Mouse (Mus musculus): ENCODE data around the gene Meis2. TPM values are rescaled to one million over a fixed set of nuclear protein-coding genes. Genes with fewer than 3 reads are reported as not detected.

Meis2 gene
- polyA plus RNA-seq, 1 experiment from 2014 or later = 17.1 TPM

DNA sequence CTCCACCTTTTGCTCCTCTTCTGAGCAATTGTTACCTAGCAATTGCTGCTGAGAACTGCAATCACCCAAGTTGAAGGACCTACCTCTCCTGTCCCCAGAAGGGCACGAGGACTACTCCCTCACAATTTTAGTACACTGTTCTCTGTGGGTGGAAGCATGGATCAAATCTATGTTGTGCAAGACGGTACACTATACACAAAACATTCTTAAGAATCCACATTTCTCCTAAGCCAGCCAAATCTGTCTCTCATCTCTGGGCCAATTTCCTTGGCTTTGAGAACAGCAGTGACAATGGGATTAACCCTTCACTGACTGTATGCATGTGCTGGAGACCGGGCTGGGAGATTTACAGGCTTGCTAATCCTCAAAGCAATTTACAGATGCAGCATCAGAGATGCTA lies 115.0 kb downstream of the Meis2 start:
- Histone ChIP-seq H3K4me1 (no peaks in the 10 kb centered on the region), H3K4me3 (no peak overlapping the region), H3K9me3 (no peaks in the 10 kb centered on the region), H3K27me3 (no peaks in the 10 kb centered on the region), H3K27ac (no peak overlapping the region), H3K4me2 (no peak overlapping the region), H3K9ac (no peak overlapping the region), H3K36me3 (no peaks in the 10 kb centered on the region)
- 43% methylated on average over 3 of the region's 3 CpGs for WGBS
- ATAC-seq (ENCODE audit: insufficient number of reproducible peaks, low FRiP score, low TSS enrichment, low read depth) = no peak

DNA sequence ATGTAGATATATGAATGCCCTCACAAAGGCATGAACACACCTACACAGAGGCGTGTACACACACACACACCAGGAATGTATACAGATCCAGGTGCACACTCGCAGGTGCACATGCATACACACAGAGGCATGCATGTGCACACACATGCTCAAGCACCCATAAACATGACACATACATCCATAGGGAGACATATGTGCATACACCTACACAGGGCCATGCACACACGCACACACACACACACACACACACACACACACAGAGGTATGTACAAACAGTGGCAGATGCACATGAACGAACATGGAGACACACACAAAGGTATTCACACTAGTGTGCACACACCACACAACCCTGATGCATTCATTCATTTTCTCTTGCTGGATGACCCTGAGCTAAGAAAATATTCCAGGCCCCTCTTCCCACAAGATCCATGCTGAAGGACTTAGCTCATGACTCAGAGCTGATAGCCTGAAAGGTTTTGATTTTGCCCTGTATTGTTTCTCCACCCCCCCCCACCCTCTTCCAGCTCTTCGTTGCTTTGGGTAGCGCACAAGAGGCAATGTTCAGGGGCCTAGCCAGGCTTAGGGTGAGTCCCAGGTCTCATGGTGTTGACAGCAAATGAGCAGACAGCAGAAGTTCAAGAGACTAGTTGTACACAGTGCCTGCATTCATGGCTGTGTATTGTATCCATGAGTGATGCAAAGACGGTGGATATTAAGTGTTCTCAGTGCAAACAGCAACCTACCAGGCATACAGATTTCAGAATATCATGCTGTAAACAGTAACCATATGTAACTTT lies 116.8 kb downstream of the Meis2 start:
- 86% methylated on average over 7 of the region's 7 CpGs for WGBS
- Histone ChIP-seq H3K36me3 (no peaks in the 10 kb centered on the region), H3K27me3 (no peaks in the 10 kb centered on the region), H3K9ac (no peak overlapping the region), H3K27ac (no peak overlapping the region), H3K4me2 (no peak overlapping the region), H3K4me3 (no peak overlapping the region), H3K9me3 (no peaks in the 10 kb centered on the region), H3K4me1 (no peaks in the 10 kb centered on the region)
- no peak for ATAC-seq (ENCODE audit: insufficient number of reproducible peaks, low FRiP score, low TSS enrichment, low read depth)

DNA sequence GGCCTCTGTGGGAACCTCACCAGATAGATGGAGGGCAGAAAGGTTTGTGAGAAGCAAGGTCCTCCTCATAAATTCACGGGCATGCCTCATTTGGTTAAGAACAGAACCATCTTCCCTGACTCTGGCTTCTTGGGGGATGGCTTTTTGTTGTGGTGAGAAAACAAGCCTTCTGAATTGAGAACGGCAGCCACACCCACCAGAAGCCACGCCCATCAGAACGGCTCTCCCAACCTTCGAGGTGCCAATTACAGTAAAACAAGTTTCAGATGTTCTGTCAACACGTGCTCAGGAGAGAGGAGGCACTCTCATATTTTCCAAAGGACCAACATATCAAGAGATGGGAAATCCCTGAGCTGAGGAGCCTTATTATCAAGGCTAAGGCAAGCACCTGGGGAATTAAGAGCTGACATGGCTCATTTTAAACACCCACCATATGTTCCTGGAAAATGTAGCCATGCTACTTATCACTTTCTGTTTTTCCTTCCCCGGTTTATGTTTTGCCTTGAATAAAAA lies 117.9 kb downstream of the Meis2 start:
- no peak overlapping the region for H3K9ac ChIP-seq
- WGBS = 15% methylated on average over 7 of the region's 7 CpGs

DNA sequence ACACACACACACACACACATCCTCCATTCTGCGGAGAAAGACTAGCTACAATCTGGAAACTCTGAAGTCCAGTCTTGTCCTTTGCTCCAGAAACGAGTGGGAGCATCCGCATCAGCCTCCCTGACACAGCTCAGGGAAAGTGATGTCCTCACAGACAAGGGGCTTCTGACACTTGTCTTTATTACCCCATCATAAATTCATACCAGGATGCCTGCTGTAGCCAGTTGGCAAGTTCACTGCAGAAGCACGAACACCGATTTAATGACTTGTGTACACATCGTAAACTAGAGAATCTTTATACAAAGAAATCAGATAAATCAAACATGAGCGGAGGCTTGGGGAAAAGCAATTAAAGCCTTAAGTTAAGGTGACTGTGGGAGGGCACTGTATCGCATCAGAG lies 122.6 kb downstream of the Meis2 start:
- H3K36me3 ChIP-seq = no peaks in the 10 kb centered on the region
- no peak overlapping the region for H3K4me2 ChIP-seq
- 57% methylated on average over 8 of the region's 8 CpGs for WGBS
- H3K4me3 ChIP-seq = no peak overlapping the region
- H3K9me3 ChIP-seq = no peaks in the 10 kb centered on the region
- ATAC-seq (ENCODE audit: insufficient number of reproducible peaks, low FRiP score, low TSS enrichment, low read depth) = no peak
- no peak overlapping the region for H3K27ac ChIP-seq
- no peaks in the 10 kb centered on the region for H3K4me1 ChIP-seq
- no peaks in the 10 kb centered on the region for H3K27me3 ChIP-seq
- H3K9ac ChIP-seq = no peak overlapping the region

More for the DNA sequence above, 117.9 kb downstream of the Meis2 start:
- H3K27ac ChIP-seq = no peak overlapping the region
- no peak for ATAC-seq (ENCODE audit: insufficient number of reproducible peaks, low FRiP score, low TSS enrichment, low read depth)
- no peaks in the 10 kb centered on the region for H3K9me3 ChIP-seq
- no peak overlapping the region for H3K4me2 ChIP-seq
- no peaks in the 10 kb centered on the region for H3K36me3 ChIP-seq
- H3K4me3 ChIP-seq = no peak overlapping the region
- no peaks in the 10 kb centered on the region for H3K27me3 ChIP-seq
- no peaks in the 10 kb centered on the region for H3K4me1 ChIP-seq

DNA sequence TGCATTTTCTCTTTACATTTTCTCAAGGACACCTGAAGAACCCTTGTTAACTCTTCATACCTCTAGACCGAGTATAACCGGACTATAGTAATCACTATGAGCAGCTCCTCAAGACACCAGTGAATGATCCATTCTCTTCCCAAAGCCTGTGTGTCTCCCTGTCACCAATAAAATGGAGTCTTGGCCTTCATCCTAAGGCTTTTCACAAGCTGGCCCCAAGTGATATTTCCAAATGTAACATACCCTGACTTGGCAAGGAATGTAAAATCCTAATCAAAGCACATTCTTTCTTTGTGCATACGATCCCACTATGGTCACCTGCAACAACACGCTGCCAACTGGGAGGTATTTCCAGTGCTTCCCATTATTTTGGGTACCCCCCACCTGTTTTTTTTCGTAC lies 125.8 kb downstream of the Meis2 start:
- H3K9me3 ChIP-seq = no peaks in the 10 kb centered on the region
- no peak overlapping the region for H3K4me2 ChIP-seq
- H3K4me1 ChIP-seq = no peaks in the 10 kb centered on the region
- no peaks in the 10 kb centered on the region for H3K27me3 ChIP-seq
- H3K9ac ChIP-seq = no peak overlapping the region
- no peak overlapping the region for H3K4me3 ChIP-seq
- ATAC-seq (ENCODE audit: insufficient number of reproducible peaks, low FRiP score, low TSS enrichment, low read depth) = no peak
- no peaks in the 10 kb centered on the region for H3K36me3 ChIP-seq
- H3K27ac ChIP-seq = no peak overlapping the region
- WGBS = 81% methylated on average over 5 of the region's 5 CpGs

DNA sequence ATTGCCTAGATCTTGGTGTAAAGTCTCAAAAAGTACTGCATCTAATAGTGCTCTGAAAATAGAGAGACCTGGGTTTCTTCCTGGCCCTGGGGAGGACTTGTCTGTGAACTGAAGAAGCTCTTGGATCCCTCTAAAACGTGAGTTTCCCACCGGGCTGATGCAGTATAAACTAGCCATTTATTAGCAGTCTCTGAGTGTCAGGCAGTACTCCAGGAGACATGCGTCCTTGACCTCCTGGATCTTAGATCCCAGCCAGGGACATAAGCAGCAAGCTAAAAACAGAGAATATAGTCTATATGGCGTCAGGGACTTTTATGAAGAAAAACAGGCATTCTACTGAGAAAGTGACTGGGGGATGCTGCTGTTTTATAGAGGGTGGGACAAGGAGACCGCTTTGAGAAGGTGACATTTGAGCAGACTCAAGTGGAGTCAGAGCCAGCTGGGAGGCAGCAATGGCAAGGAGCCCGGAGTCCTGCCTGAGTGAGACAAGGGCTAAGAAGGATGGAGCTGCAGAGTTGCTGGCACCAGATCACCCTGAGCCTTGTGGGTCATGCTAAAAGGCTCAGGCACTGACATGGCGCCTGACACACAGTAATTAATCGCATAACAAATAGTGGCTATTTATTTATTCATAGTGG lies 126.6 kb downstream of the Meis2 start:
- H3K9me3 ChIP-seq = no peaks in the 10 kb centered on the region
- H3K4me2 ChIP-seq = no peak overlapping the region
- no peaks in the 10 kb centered on the region for H3K36me3 ChIP-seq
- H3K4me3 ChIP-seq = no peak overlapping the region
- ATAC-seq (ENCODE audit: insufficient number of reproducible peaks, low FRiP score, low TSS enrichment, low read depth) = 0 out of 2 replicates have a peak, but pooled peaks have one; percentile 24
- WGBS = 69% methylated on average over 8 of the region's 8 CpGs
- no peak overlapping the region for H3K27ac ChIP-seq
- H3K27me3 ChIP-seq = no peaks in the 10 kb centered on the region
- H3K4me1 ChIP-seq = no peaks in the 10 kb centered on the region
- no peak overlapping the region for H3K9ac ChIP-seq

DNA sequence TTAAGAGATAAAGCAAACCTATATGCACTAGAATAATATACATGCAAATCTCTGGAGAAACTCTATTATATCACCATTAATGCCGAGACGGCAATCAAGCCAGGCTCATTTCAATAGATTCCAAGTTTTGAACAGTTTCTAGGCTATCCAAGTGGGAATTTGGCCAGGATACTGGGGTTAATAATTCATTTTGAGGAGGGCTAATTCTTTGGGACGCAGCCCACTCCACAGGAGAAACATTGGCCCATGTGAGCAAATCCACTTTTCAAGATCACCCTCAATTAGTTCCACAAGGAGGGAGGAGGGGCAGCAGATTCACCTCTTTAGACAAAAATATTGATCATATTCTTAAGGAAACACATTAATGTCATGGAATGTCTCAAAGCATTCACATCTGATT lies 127.3 kb downstream of the Meis2 start:
- H3K4me3 ChIP-seq = no peak overlapping the region
- H3K4me1 ChIP-seq = no peaks in the 10 kb centered on the region
- no peak overlapping the region for H3K9ac ChIP-seq
- H3K36me3 ChIP-seq = no peaks in the 10 kb centered on the region
- no peak overlapping the region for H3K4me2 ChIP-seq
- no peak overlapping the region for H3K27ac ChIP-seq
- ATAC-seq (ENCODE audit: insufficient number of reproducible peaks, low FRiP score, low TSS enrichment, low read depth) = no peak
- H3K27me3 ChIP-seq = no peaks in the 10 kb centered on the region
- WGBS = 69% methylated on average over 3 of the region's 3 CpGs
- H3K9me3 ChIP-seq = no peaks in the 10 kb centered on the region

DNA sequence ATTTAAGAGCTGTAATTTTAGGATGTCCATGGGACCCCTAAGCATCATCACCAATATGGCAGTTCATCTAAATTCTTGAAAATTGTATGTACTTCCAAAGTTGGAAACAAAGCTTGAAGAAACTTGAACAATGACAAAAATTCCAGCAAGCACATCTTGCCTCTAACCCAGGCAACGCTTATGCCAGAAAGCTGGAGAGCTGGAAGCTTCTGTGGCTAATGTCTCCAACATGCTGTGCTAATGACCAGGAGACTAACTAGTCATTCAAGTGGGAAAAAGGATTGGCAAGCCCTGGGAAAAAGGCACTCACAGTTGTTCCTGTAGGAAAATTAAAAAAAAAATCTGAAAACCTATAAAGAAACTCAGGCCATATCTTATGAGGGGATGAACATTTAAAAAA lies 127.7 kb downstream of the Meis2 start:
- H3K27me3 ChIP-seq = no peaks in the 10 kb centered on the region
- no peak for ATAC-seq (ENCODE audit: insufficient number of reproducible peaks, low FRiP score, low TSS enrichment, low read depth)
- 67% methylated on average over 1 of the region's 1 CpGs for WGBS
- H3K9me3 ChIP-seq = no peaks in the 10 kb centered on the region
- H3K4me3 ChIP-seq = no peak overlapping the region
- no peaks in the 10 kb centered on the region for H3K4me1 ChIP-seq
- H3K36me3 ChIP-seq = no peaks in the 10 kb centered on the region
- no peak overlapping the region for H3K4me2 ChIP-seq
- H3K9ac ChIP-seq = no peak overlapping the region
- H3K27ac ChIP-seq = no peak overlapping the region

DNA sequence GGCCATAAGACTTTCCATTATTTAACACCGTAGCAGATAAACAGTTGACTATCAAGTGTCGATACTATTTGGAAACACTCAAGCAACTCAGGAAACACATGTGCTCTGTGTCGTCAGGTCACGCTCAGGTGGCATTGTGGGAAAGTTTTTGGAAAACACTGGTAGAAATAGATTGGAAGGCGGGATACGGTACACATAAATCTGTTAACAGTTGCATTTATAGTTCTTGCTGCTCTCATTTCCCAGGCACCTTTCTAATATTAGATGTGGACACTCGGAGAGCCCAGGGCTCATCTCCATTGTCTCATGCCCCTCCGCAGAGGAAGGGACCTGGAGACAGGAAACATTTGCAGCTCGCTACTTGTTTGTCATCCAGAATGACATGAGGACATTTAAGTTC lies 128.9 kb downstream of the Meis2 start:
- 85% methylated on average over 9 of the region's 9 CpGs for WGBS
- Histone ChIP-seq H3K9me3 (no peaks in the 10 kb centered on the region), H3K27ac (no peak overlapping the region), H3K36me3 (no peaks in the 10 kb centered on the region), H3K4me3 (no peak overlapping the region), H3K4me1 (no peaks in the 10 kb centered on the region), H3K27me3 (no peaks in the 10 kb centered on the region), H3K9ac (no peak overlapping the region), H3K4me2 (no peak overlapping the region)
- ATAC-seq (ENCODE audit: insufficient number of reproducible peaks, low FRiP score, low TSS enrichment, low read depth) = no peak

DNA sequence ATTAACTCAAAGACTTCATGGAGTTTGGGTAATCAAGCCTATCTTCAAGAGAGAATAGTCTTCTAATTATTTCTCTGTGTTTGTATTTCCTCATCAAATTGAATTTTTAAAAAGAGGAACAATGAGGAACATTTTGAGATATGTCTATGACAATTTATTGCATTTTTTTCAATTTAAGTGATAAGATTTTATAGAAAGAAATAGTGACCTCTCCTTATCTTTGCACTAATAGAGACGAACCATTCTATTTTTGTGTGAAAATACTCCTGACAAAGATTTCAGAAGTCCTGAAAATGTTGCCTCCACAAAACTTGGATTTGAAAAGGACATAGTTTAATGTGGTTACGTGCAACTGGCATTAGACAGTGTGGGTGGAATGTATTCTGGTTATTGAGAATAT lies 131.3 kb downstream of the Meis2 start:
- no peak for ATAC-seq (ENCODE audit: insufficient number of reproducible peaks, low FRiP score, low TSS enrichment, low read depth)
- Histone ChIP-seq H3K9me3 (no peaks in the 10 kb centered on the region), H3K4me2 (no peak overlapping the region), H3K27me3 (no peaks in the 10 kb centered on the region), H3K36me3 (no peaks in the 10 kb centered on the region), H3K4me1 (no peaks in the 10 kb centered on the region), H3K27ac (no peak overlapping the region), H3K9ac (no peak overlapping the region), H3K4me3 (no peak overlapping the region)
- 86% methylated on average over 2 of the region's 2 CpGs for WGBS

DNA sequence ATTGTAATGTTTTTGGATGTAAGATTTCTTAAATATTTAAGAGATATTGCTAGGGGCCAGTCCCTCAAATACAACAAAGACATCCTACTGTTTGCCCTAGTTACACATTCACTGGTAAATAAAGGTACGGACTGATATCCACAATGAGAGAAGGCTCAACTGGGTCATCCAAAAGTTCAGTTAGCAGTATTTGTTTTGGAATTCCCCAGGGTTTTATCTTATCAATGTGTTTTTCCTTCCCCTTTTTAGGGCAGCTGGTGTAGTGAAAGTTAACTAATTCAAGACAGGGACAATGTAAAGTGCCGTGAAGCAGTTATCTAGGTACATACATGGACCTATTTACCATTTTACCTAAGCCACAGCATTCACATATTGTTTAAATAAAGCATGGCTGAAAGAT lies 132.4 kb downstream of the Meis2 start:
- Histone ChIP-seq H3K4me3 (no peak overlapping the region), H3K27me3 (no peaks in the 10 kb centered on the region), H3K9me3 (no peaks in the 10 kb centered on the region), H3K4me2 (no peak overlapping the region), H3K36me3 (no peaks in the 10 kb centered on the region), H3K9ac (no peak overlapping the region), H3K4me1 (no peaks in the 10 kb centered on the region), H3K27ac (no peak overlapping the region)
- 74% methylated on average over 2 of the region's 2 CpGs for WGBS
- ATAC-seq (ENCODE audit: insufficient number of reproducible peaks, low FRiP score, low TSS enrichment, low read depth) = no peak

DNA sequence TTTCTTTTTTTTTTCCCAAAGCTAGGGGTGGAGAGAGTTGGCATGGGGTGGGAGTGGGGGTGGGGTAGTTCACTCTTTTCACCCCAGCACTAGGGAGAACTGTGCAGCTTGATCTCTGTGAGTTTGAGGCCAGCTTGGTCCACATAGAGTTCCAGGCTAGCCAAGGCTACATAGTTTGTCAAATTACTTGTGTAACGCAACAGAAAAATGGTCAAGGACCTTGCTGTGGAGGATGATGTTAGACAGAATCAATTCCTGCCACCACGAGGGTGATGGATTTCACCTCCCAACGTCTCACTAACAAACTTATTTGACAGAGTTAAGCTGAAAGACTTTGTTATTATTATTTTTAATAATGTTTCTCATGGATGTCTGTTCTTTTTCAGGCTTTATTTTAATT lies 139.9 kb downstream of the Meis2 start:
- H3K36me3 ChIP-seq = no peaks in the 10 kb centered on the region
- H3K4me1 ChIP-seq = 0 out of 2 replicates have a peak, but pooled peaks cover 5% of the 10 kb centered on the region
- no peak overlapping the region for H3K9ac ChIP-seq
- no peak for ATAC-seq (ENCODE audit: insufficient number of reproducible peaks, low FRiP score, low TSS enrichment, low read depth)
- no peaks in the 10 kb centered on the region for H3K27me3 ChIP-seq
- no peak overlapping the region for H3K4me3 ChIP-seq
- 79% methylated on average over 3 of the region's 3 CpGs for WGBS
- no peaks in the 10 kb centered on the region for H3K9me3 ChIP-seq
- no peak overlapping the region for H3K27ac ChIP-seq
- no peak overlapping the region for H3K4me2 ChIP-seq

All from limb, embryonic 15.5 days (tissue).